ENCODE assay signal across 9 mouse cellular contexts in the genomic region with DNA sequence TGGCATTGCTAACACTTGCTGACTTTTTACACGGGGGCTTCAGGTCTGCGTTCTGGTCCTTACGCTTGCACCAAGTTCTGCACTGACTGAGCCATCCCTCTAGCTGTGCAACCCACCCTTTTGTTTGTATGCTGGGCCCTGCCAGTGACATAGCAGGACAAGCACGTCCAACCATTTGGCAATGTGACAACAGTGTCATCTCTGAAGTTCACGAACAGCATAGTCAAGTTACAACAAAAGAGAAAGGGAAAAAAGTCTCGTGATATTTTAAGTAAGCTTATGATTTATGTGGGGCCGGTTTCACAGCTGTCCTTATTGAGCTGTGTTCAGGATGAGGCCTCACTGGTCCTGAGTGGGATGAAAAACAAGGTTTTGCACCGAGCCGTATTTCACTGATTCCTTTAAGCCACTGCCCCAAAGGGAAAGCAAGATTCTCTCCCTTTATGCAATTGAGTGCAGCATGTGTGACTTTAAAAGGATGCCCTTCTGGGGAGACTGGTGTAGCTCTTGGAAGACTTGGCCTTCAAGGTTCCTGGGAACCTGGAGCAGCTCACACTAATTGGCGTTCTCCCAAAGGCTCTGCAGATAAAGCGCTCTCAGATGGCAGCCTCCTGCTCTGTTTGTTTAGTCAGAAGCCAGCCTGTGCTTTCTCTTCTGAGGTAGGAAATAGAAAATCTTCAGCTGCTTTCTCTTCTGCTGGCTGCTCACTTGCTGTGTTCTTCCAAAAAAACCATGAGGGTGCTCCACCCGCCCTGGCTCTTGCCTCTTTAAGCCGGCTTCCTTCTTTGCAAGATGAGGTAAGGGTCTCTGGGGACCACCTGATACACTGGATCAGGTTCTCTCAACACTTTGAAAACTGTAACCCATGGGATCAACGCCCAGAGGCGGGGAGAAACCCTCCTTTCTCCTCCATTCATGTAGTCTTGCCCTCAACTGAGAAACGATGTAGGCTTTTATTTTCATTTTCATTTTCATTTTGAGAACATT. TPM values are rescaled to one million over a fixed set of nuclear protein-coding genes. Genes with fewer than 3 reads are reported as not detected.
DNase-seq lines count a peak whose midpoint lies in the region; ATAC-seq lines count a peak whose summit lies in the region.
"Had no signal": no experiment of that assay in that cellular context is flagged by ENCODE, and none has a peak within 500 bp of the region (broad histone marks: within the 10 kb centered on the region; RNA-seq: fewer than 3 reads in every experiment).

No protein-coding gene starts in this region.

- H3K4me1 ChIP-seq in forebrain, embryonic 13.5 days, result peaks cover 22% of the 10 kb centered on the region
- H3K4me1 ChIP-seq in forebrain, embryonic 11.5 days (replicated peaks; ENCODE audit: control insufficient read depth, insufficient read depth, low read length), result no peaks in the 10 kb centered on the region; the same call in 1 of the 2 replicates
- peaks cover 23% of the 10 kb centered on the region for H3K4me1 ChIP-seq in midbrain, embryonic 15.5 days

- DNase-seq in forebrain, embryonic 11.5 days (ENCODE audit: low spot score), result no peak
- peak; percentile 56 for DNase-seq in right cerebral cortex, adult 18-20 months
- DNase-seq in right cerebral cortex, postnatal 4 days, result no peak
- peak; percentile 54 to 63 for DNase-seq in heart, adult 18-20 months
- peak; percentile 61 for DNase-seq in layer of hippocampus, adult 9-11 months
- DNase-seq in thymus, postnatal 25 days, result no peak

- H3K4me3 ChIP-seq in forebrain, embryonic 13.5 days, result no peak overlapping the region
- no peak overlapping the region for H3K4me3 ChIP-seq in forebrain, embryonic 11.5 days (ENCODE audit: low read depth, low read length)
- H3K4me3 ChIP-seq in midbrain, embryonic 15.5 days, result no peak overlapping the region
- H3K4me3 ChIP-seq: embryonic facial prominence, embryonic 12.5 days had no signal

- no peaks in the 10 kb centered on the region for H3K36me3 ChIP-seq in forebrain, embryonic 13.5 days (ENCODE audit: poor library complexity, severe bottlenecking)
- no peaks in the 10 kb centered on the region for H3K36me3 ChIP-seq in forebrain, embryonic 11.5 days (ENCODE audit: control insufficient read depth, insufficient read depth, low read length)
- H3K36me3 ChIP-seq in midbrain, embryonic 15.5 days (replicated peaks), result no peaks in the 10 kb centered on the region
- H3K36me3 ChIP-seq: embryonic facial prominence, embryonic 12.5 days had no signal

- H3K9me3 ChIP-seq in forebrain, embryonic 13.5 days (replicated peaks), result no peaks in the 10 kb centered on the region
- H3K9me3 ChIP-seq in forebrain, embryonic 11.5 days (ENCODE audit: control insufficient read depth, low read length), result no peaks in the 10 kb centered on the region
- H3K9me3 ChIP-seq in midbrain, embryonic 15.5 days, result no peaks in the 10 kb centered on the region
- H3K9me3 ChIP-seq: embryonic facial prominence, embryonic 12.5 days had no signal

- no peaks in the 10 kb centered on the region for H3K27me3 ChIP-seq in forebrain, embryonic 13.5 days
- no peaks in the 10 kb centered on the region for H3K27me3 ChIP-seq in forebrain, embryonic 11.5 days (ENCODE audit: control insufficient read depth, insufficient read depth, low read length)
- H3K27me3 ChIP-seq in midbrain, embryonic 15.5 days (replicated peaks), result no peaks in the 10 kb centered on the region
- H3K27me3 ChIP-seq: embryonic facial prominence, embryonic 12.5 days had no signal

- H3K4me2 ChIP-seq in forebrain, embryonic 13.5 days, result no peak overlapping the region
- no peak overlapping the region for H3K4me2 ChIP-seq in forebrain, embryonic 11.5 days (ENCODE audit: low read depth, low read length, severe bottlenecking)
- H3K4me2 ChIP-seq in midbrain, embryonic 15.5 days, result no peak overlapping the region
- H3K4me2 ChIP-seq: embryonic facial prominence, embryonic 12.5 days had no signal

- H3K27ac ChIP-seq in forebrain, embryonic 13.5 days, result 0 out of 2 replicates have a peak overlapping the region, but pooled peaks have one; percentile 2
- H3K27ac ChIP-seq in forebrain, embryonic 11.5 days (ENCODE audit: low read depth, low read length), result no peak overlapping the region
- peak overlapping the region; percentile 40 for H3K27ac ChIP-seq in midbrain, embryonic 15.5 days
- H3K27ac ChIP-seq: embryonic facial prominence, embryonic 12.5 days had no signal

- ATAC-seq in forebrain, embryonic 13.5 days, result no peak
- ATAC-seq in forebrain, embryonic 11.5 days (replicated peaks; ENCODE audit: low FRiP score), result no peak
- peak; percentile 40; the same call in 1 of the 2 replicates for ATAC-seq in midbrain, embryonic 15.5 days (replicated peaks)

- no peak overlapping the region for H3K9ac ChIP-seq in forebrain, embryonic 13.5 days
- no peak overlapping the region for H3K9ac ChIP-seq in forebrain, embryonic 11.5 days (ENCODE audit: low read length)
- no peak overlapping the region for H3K9ac ChIP-seq in midbrain, embryonic 15.5 days
- H3K9ac ChIP-seq: embryonic facial prominence, embryonic 12.5 days had no signal

- WGBS in forebrain, embryonic 13.5 days, result 82% methylated on average over 16 of the region's 16 CpGs
- WGBS in forebrain, embryonic 11.5 days, result 86% methylated on average over 16 of the region's 16 CpGs
- WGBS in midbrain, embryonic 15.5 days, result 71% methylated on average over 16 of the region's 16 CpGs

RNA-seq across cellular contexts. Expression of gene Gm10645, which starts 34.5 kb away (rescaled TPM):
- polyA plus RNA-seq in forebrain, embryonic 13.5 days (2015; fragmentation: Nextera tagmentation; extraction: Ambion mirVana), result 5.1 and 5.2 TPM in 2 replicates
- 2.8 and 4.1 TPM in 2 replicates for polyA plus RNA-seq in forebrain, embryonic 11.5 days (2014; fragmentation: Nextera tagmentation; extraction: Ambion mirVana)
- total RNA-seq in heart, adult 18-20 months (2021), result not detected
- 8.0 and 8.6 TPM in 2 replicates for polyA plus RNA-seq in midbrain, embryonic 15.5 days (2015; fragmentation: Nextera tagmentation; extraction: Ambion mirVana)

RNA-seq across cellular contexts. Expression of gene Tbc1d9, which starts 35.3 kb away (rescaled TPM):
- 9.3 and 11.5 TPM in 2 replicates for polyA plus RNA-seq in forebrain, embryonic 13.5 days (2015; fragmentation: Nextera tagmentation; extraction: Ambion mirVana)
- polyA plus RNA-seq in forebrain, embryonic 11.5 days (2014; fragmentation: Nextera tagmentation; extraction: Ambion mirVana), result 7.6 and 9.3 TPM in 2 replicates
- total RNA-seq in heart, adult 18-20 months (2021), result 1 to 10 TPM; 3.0 to 4.0 TPM
- 18.1 and 18.9 TPM in 2 replicates for polyA plus RNA-seq in midbrain, embryonic 15.5 days (2015; fragmentation: Nextera tagmentation; extraction: Ambion mirVana)

Comparison
In these comparisons a context has a peak if more than half of its experiments do, and no peak if none do; other contexts are left out.
1. DNase-seq: peak in right cerebral cortex, adult 18-20 months (single experiment), heart, adult 18-20 months (2 of 2) and layer of hippocampus, adult 9-11 months (single experiment); none in forebrain, embryonic 11.5 days (single experiment), right cerebral cortex, postnatal 4 days (single experiment) and thymus, postnatal 25 days (single experiment).